Mouse (Mus musculus) cerebellum, adult 2 months (tissue): Measurements from ENCODE around the gene Atp6v0b. TPM values are rescaled to one million over a fixed set of nuclear protein-coding genes. Genes with fewer than 3 reads are reported as not detected.

Experiments
- DNase-seq, 2 experiments: peaks; one replicate each; pipeline ENCODE4 v3.0.0; 2021
- H3K27ac ChIP-seq: fragments of 200-500 bp; 2 replicates; pipeline ENCODE4 v1.5.1; 2012; ENCODE audit warnings: low read length, control low read depth, inconsistent platforms; ENCODE audit not compliant: insufficient read depth
- H3K27me3 ChIP-seq: fragments of 200-500 bp; 2 replicates; pipeline ENCODE4 v1.6.1; 2012; ENCODE audit warnings: inconsistent platforms, mild to moderate bottlenecking, low read length, moderate library complexity; ENCODE audit not compliant: control insufficient read depth, insufficient read depth
- H3K4me1 ChIP-seq: fragments of 200-500 bp; 2 replicates; pipeline ENCODE4 v1.6.1; 2011; ENCODE audit warnings: low read length; ENCODE audit not compliant: control insufficient read depth, insufficient read depth
- H3K4me3 ChIP-seq: fragments of 200-500 bp; replicated peaks from 2 replicates; pipeline ENCODE3; 2011; ENCODE audit warnings: mild to moderate bottlenecking, low read depth, low read length, control low read depth; ENCODE audit not compliant: insufficient read depth
- CTCF ChIP-seq: fragments of 200-500 bp; IDR thresholded peaks from 2 replicates; pipeline ENCODE4 v1.5.1; 2011; ENCODE audit warnings: low read depth, mild to moderate bottlenecking, control low read depth, low read length, moderate library complexity, borderline replicate concordance; ENCODE audit not compliant: insufficient read depth
- POLR2A ChIP-seq: fragments of 200-500 bp; IDR thresholded peaks from 2 replicates; pipeline ENCODE4 v1.6.1; 2011; ENCODE audit warnings: low read length, control low read depth, borderline replicate concordance; ENCODE audit not compliant: insufficient read depth
- WGBS: fragments of 180-500 bp; shearing (Covaris S2); methylation state at CpG from one replicate; pipeline ENCODE4 v1.1.7; 2018; 5-methylcytosine and 5-hydroxymethylcytosine counted together
- polyA plus RNA-seq: library from polyadenylated mRNA; depleted of rRNA; stranded (reverse); fragments of >200 nt; gene quantifications from 2 replicates; pipeline ENCODE4 v1.2.3, GENCODE M21; 2012

Atp6v0b gene
- polyA plus RNA-seq, 1 experiment, result 669 TPM

- no peak overlapping the region for H3K27ac ChIP-seq
- TF ChIP-seq POLR2A (no peak), CTCF (no peak)
- peaks cover 28% of the 10 kb centered on the region for H3K4me1 ChIP-seq
- H3K4me3 ChIP-seq, result no peak overlapping the region
- DNase-seq, result no peak
- no peaks in the 10 kb centered on the region for H3K27me3 ChIP-seq
- 51% methylated on average over 8 of the region's 8 CpGs for WGBS
These were observed 3.6 kb upstream of the Atp6v0b start for GRCm38 (mm10) chr4:117890750-117891149.

- TF ChIP-seq POLR2A (no peak), CTCF (no peak)
- Histone ChIP-seq H3K27ac (no peak overlapping the region), H3K4me3 (no peak overlapping the region), H3K4me1 (peaks cover 24% of the 10 kb centered on the region), H3K27me3 (no peaks in the 10 kb centered on the region)
- 81% methylated on average over 14 of the region's 14 CpGs for WGBS
- no peak for DNase-seq
These were observed 2.9 kb upstream of the Atp6v0b start for GRCm38 (mm10) chr4:117890031-117890430.

GRCm38 (mm10) chr4:117889471-117889870 lies 2.3 kb upstream of the Atp6v0b start:
- Histone ChIP-seq H3K4me3 (no peak overlapping the region), H3K27ac (no peak overlapping the region), H3K4me1 (peaks cover 22% of the 10 kb centered on the region), H3K27me3 (no peaks in the 10 kb centered on the region)
- WGBS, result 91% methylated on average over 15 of the region's 15 CpGs
- TF ChIP-seq POLR2A (no peak), CTCF (no peak)
- DNase-seq, result no peak

GRCm38 (mm10) chr4:117887920-117888319 lies 787 bp upstream of the Atp6v0b start:
- no peak for DNase-seq
- no peaks in the 10 kb centered on the region for H3K27me3 ChIP-seq
- H3K4me3 ChIP-seq, result no peak overlapping the region
- WGBS, result 75% methylated on average over 2 of the region's 2 CpGs
- TF ChIP-seq CTCF, result no peak
- no peak for TF ChIP-seq POLR2A
- peaks cover 22% of the 10 kb centered on the region for H3K4me1 ChIP-seq
- no peak overlapping the region for H3K27ac ChIP-seq

GRCm38 (mm10) chr4:117886644-117887043 lies 489 bp downstream of the Atp6v0b start:
- no peaks in the 10 kb centered on the region for H3K27me3 ChIP-seq
- peak overlapping the region; percentile 49; the same call in 1 of the 2 replicates for H3K27ac ChIP-seq
- peaks cover 22% of the 10 kb centered on the region for H3K4me1 ChIP-seq
- under 1% methylated on average over 24 of the region's 24 CpGs for WGBS
- H3K4me3 ChIP-seq, result peak overlapping the region; percentile 93
- TF ChIP-seq CTCF, result no peak
- no peak for TF ChIP-seq POLR2A
- DNase-seq, result no peak

- no peak for DNase-seq
- Histone ChIP-seq H3K4me1 (peaks cover 19% of the 10 kb centered on the region), H3K4me3 (peak overlapping the region; percentile 93), H3K27ac (no peak overlapping the region), H3K27me3 (no peaks in the 10 kb centered on the region)
- WGBS, result 56% methylated on average over 9 of the region's 9 CpGs
- TF ChIP-seq CTCF (no peak), POLR2A (no peak)
These were observed 1.1 kb downstream of the Atp6v0b start for GRCm38 (mm10) chr4:117885994-117886393.

GRCm38 (mm10) chr4:117885093-117885492 lies 2.0 kb downstream of the Atp6v0b start:
- no peaks in the 10 kb centered on the region for H3K27me3 ChIP-seq
- 94% methylated on average over 10 of the region's 10 CpGs for WGBS
- H3K27ac ChIP-seq, result no peak overlapping the region
- no peak for DNase-seq
- no peak overlapping the region for H3K4me3 ChIP-seq
- TF ChIP-seq POLR2A, result no peak
- no peak for TF ChIP-seq CTCF
- peaks cover 16% of the 10 kb centered on the region for H3K4me1 ChIP-seq

- no peak overlapping the region for H3K27ac ChIP-seq
- WGBS, result 75% methylated on average over 1 of the region's 1 CpGs
- H3K4me3 ChIP-seq, result no peak overlapping the region
- peaks cover 16% of the 10 kb centered on the region for H3K4me1 ChIP-seq
- no peaks in the 10 kb centered on the region for H3K27me3 ChIP-seq
- DNase-seq, result no peak
- TF ChIP-seq POLR2A (no peak), CTCF (no peak)
These were observed 3.0 kb downstream of the Atp6v0b start for GRCm38 (mm10) chr4:117884146-117884545.
